Mouse (Mus musculus): ENCODE data around the gene Max. TPM values are rescaled to one million over a fixed set of nuclear protein-coding genes. Genes with fewer than 3 reads are reported as not detected.

Gene Max
- polyA plus RNA-seq, 1 experiment = 151 TPM

DNA sequence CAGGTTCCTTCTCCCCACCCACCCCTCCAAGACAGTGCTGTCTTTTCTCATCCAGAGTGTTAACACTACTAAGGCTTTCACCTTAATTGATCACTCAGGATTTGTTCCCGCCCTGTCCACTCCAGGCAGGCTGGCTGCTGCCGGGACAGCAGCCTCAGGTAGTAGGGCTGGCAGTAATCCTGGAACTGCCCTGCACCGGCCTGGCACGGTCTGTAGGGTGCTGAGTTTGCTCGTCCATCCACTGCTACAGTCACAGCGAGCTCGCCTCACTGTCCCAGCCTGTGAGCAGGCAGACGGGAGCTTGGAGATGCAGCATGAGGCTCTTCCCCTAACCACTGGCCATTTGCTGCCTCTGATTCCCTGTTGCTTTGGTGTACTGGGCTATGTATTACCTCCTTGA is 41.0 kb downstream of the Max start:
- 96% methylated on average over 8 of the region's 8 CpGs for WGBS
- TF ChIP-seq POLR2A (IDR thresholded peaks at IDR 0.05; ENCODE audit: borderline replicate concordance, control insufficient read depth, low read depth, low read length) (no peak), CTCF (IDR thresholded peaks at IDR 0.05; ENCODE audit: control insufficient read depth, insufficient read depth, low read length) (no peak)
- peaks cover 2% of the 10 kb centered on the region for H3K4me1 ChIP-seq (ENCODE audit: control insufficient read depth, insufficient read depth, low read length)
- no peak overlapping the region for H3K4me3 ChIP-seq (replicated peaks; ENCODE audit: control insufficient read depth, low read depth, low read length)
- H3K27ac ChIP-seq (ENCODE audit: control insufficient read depth, insufficient read depth, low read depth, low read length, poor library complexity) = 0 out of 2 replicates have a peak overlapping the region, but pooled peaks have one; percentile 24

DNA sequence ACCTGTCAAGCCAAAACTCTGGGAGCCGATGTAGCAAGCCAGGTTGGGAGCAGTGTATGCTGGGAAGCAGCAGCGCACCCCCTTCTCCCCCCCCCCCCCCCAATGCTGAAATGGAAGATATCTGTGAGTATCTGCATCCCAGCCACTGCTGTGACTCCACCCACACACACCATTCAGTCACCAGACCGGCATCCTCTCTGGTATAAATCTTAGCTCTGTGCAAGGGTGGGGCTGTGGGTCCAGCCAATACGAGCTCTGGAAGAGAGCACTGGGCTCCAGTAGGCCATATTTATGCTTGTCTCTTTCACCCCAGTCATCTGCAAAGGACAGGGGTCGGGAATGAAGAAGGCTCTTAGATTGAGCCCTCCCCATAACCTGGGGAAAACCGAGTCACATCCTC is 41.6 kb downstream of the Max start:
- no peak overlapping the region for H3K4me3 ChIP-seq (replicated peaks; ENCODE audit: control insufficient read depth, low read depth, low read length)
- TF ChIP-seq POLR2A (IDR thresholded peaks at IDR 0.05; ENCODE audit: borderline replicate concordance, control insufficient read depth, low read depth, low read length) = no peak
- TF ChIP-seq CTCF (IDR thresholded peaks at IDR 0.05; ENCODE audit: control insufficient read depth, insufficient read depth, low read length) = no peak
- H3K27ac ChIP-seq (ENCODE audit: control insufficient read depth, insufficient read depth, low read depth, low read length, poor library complexity) = no peak overlapping the region
- H3K4me1 ChIP-seq (ENCODE audit: control insufficient read depth, insufficient read depth, low read length) = peaks cover 2% of the 10 kb centered on the region
- WGBS = 84% methylated on average over 6 of the region's 6 CpGs

DNA sequence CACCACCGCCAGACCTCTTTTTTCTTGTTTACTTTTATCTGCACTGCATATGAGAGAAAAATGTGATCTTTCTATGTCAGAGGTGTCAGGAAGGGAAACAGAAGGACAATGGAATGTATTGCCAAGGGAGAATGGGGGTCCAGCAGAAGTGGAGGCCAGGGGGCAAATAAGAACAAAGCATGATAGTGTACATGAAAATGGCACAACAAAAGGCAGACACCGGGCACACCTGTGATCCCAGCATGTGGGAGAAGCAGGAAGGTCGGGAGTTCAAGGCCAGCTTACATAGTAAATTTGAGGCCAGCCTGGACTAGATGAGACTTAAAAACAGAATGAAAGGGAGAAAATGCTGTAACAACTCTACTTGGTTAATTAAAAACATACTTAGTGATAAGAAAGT is 43.1 kb downstream of the Max start:
- Histone ChIP-seq H3K4me3 (replicated peaks; ENCODE audit: control insufficient read depth, low read depth, low read length) (no peak overlapping the region), H3K27ac (ENCODE audit: control insufficient read depth, insufficient read depth, low read depth, low read length, poor library complexity) (no peak overlapping the region; the same call in 1 of the 2 replicates), H3K4me1 (ENCODE audit: control insufficient read depth, insufficient read depth, low read length) (peaks cover 2% of the 10 kb centered on the region)
- TF ChIP-seq POLR2A (IDR thresholded peaks at IDR 0.05; ENCODE audit: borderline replicate concordance, control insufficient read depth, low read depth, low read length) = no peak
- TF ChIP-seq CTCF (IDR thresholded peaks at IDR 0.05; ENCODE audit: control insufficient read depth, insufficient read depth, low read length) = no peak
- 83% methylated on average over 3 of the region's 3 CpGs for WGBS

DNA sequence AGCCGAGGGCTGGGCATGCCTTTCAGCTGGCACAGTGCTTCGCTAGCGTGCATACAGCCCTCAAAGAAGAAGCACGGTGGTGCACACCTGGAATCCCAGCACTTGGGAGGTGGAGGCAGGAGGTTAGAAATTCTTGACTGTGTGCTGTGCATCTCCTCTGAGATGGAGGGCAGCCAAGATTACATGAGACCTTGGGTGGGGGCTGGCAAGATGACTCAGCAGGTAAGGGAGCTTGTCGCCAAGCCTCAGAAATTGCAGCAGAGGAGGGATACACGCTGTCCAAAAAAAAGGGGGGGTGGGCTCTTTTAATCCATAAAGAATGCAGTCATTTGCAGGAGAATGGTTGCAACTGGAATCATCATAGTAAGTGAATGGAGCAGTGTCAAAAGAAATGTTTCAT is 43.9 kb downstream of the Max start:
- Histone ChIP-seq H3K4me1 (ENCODE audit: control insufficient read depth, insufficient read depth, low read length) (peaks cover 2% of the 10 kb centered on the region), H3K27ac (ENCODE audit: control insufficient read depth, insufficient read depth, low read depth, low read length, poor library complexity) (no peak overlapping the region), H3K4me3 (replicated peaks; ENCODE audit: control insufficient read depth, low read depth, low read length) (no peak overlapping the region)
- WGBS = 66% methylated on average over 6 of the region's 6 CpGs
- no peak for TF ChIP-seq POLR2A (IDR thresholded peaks at IDR 0.05; ENCODE audit: borderline replicate concordance, control insufficient read depth, low read depth, low read length)
- no peak for TF ChIP-seq CTCF (IDR thresholded peaks at IDR 0.05; ENCODE audit: control insufficient read depth, insufficient read depth, low read length)

DNA sequence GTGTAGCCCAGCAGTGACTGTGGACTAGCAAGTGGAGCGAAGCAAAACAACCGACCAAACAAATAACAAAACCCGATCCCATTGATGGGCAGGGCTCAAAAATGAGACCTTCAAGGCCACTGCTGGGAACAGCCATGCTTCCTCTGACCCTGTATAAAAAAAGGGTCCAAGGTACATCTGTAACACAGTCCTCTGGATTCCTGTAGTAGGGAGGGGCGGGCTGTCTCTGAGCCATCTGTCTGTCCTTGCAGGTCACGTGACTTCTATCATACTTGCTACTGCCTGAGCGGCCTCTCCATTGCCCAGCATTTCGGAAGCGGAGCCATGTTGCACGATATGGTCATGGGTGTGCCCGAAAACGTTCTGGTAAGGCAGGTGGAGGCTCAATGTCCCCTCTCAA is 45.8 kb downstream of the Max start:
- H3K27ac ChIP-seq (ENCODE audit: control insufficient read depth, insufficient read depth, low read depth, low read length, poor library complexity) = no peak overlapping the region
- peaks cover 2% of the 10 kb centered on the region for H3K4me1 ChIP-seq (ENCODE audit: control insufficient read depth, insufficient read depth, low read length)
- TF ChIP-seq POLR2A (IDR thresholded peaks at IDR 0.05; ENCODE audit: borderline replicate concordance, control insufficient read depth, low read depth, low read length) = no peak
- TF ChIP-seq CTCF (IDR thresholded peaks at IDR 0.05; ENCODE audit: control insufficient read depth, insufficient read depth, low read length) = no peak
- H3K4me3 ChIP-seq (replicated peaks; ENCODE audit: control insufficient read depth, low read depth, low read length) = no peak overlapping the region
- WGBS = 94% methylated on average over 11 of the region's 11 CpGs

DNA sequence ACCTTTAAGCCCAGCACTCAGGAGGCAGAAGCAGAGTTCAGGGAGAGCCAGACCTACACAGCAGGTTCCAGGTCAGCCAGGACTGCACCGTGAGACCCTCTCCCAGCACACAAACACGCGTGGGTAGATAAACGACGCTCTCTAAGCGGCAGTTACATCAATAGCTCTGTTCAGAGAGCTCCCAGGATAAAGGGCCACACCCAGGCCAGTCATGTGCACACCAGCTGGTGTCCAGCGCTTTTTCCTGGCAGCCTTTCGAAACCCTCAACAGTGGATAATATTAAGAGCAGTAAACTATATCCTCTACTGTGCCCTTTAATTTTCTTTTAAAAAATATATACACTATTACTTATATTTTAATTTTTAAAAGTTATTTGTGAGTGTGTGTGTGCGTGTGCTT is 49.8 kb downstream of the Max start:
- Histone ChIP-seq H3K27ac (ENCODE audit: control insufficient read depth, insufficient read depth, low read depth, low read length, poor library complexity) (peak overlapping the region; percentile 62), H3K4me3 (replicated peaks; ENCODE audit: control insufficient read depth, low read depth, low read length) (peak overlapping the region; percentile 29), H3K4me1 (ENCODE audit: control insufficient read depth, insufficient read depth, low read length) (no peaks in the 10 kb centered on the region; the same call in 1 of the 2 replicates)
- TF ChIP-seq POLR2A (IDR thresholded peaks at IDR 0.05; ENCODE audit: borderline replicate concordance, control insufficient read depth, low read depth, low read length) (no peak), CTCF (IDR thresholded peaks at IDR 0.05; ENCODE audit: control insufficient read depth, insufficient read depth, low read length) (no peak)
- 72% methylated on average over 9 of the region's 9 CpGs for WGBS

DNA sequence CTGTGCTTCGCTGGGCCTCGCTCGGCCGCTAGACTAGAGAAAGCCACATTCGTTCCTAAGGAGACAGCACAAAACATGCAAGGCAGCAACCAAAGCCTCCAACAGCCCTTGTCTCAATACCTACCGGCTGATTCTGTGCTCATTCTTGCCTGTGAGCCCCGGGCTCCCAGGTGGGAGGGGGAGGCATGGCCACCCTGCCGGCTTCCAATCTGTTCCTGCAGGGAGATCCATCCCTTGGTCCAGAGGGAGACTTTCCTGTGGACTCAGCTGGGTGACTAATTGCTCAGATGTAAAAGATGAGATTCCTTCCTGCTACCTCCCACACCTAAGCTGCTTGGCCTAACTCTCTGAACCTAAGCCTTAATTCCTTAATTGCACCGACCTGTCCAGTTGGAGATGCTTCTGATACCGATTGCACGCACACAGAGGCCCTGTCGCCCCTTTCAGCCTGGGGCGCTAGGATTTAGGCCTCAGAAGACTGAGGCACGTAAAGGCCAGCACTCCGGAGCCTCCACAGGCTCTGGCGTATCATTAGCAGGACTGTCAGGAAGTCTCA is 50.8 kb downstream of the Max start:
- no peaks in the 10 kb centered on the region for H3K4me1 ChIP-seq (ENCODE audit: control insufficient read depth, insufficient read depth, low read length)
- peak overlapping the region; percentile 4 for H3K4me3 ChIP-seq (replicated peaks; ENCODE audit: control insufficient read depth, low read depth, low read length)
- TF ChIP-seq POLR2A (IDR thresholded peaks at IDR 0.05; ENCODE audit: borderline replicate concordance, control insufficient read depth, low read depth, low read length) (no peak), CTCF (IDR thresholded peaks at IDR 0.05; ENCODE audit: control insufficient read depth, insufficient read depth, low read length) (no peak)
- H3K27ac ChIP-seq (ENCODE audit: control insufficient read depth, insufficient read depth, low read depth, low read length, poor library complexity) = no peak overlapping the region
- 91% methylated on average over 16 of the region's 16 CpGs for WGBS

DNA sequence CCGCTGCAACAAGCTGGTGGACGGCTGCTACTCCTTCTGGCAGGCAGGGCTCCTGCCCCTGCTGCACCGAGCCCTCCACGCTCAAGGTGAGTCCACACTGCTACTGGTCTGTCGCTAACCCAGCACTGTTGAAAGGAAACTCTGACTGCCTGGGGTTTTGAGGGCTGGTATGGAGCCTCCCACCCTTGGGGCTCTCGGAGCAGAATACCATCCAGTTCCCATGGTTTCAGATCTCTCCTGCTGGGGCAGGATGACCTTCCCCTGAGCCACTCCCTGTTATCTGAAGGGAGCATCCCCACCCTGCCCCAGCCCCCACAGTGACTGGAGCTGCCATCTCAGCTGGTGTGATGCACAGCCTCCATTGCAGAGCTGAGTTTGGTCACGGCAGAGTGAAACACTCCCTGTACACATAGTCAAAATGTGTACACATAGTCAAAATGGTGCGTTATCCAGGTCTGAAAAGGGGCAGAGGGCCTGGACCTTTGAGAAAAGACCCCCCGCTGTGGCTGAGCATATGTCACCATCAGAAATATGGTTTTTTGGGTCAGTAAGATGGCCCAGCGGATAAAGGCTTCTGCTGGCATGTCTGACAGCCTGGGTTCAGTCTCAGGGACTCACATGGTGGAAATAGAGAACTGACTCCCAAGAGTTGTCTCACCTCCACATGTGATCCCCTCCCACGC is 51.6 kb downstream of the Max start:
- Histone ChIP-seq H3K4me1 (ENCODE audit: control insufficient read depth, insufficient read depth, low read length) (no peaks in the 10 kb centered on the region), H3K4me3 (replicated peaks; ENCODE audit: control insufficient read depth, low read depth, low read length) (peak overlapping the region; percentile 89), H3K27ac (ENCODE audit: control insufficient read depth, insufficient read depth, low read depth, low read length, poor library complexity) (peak overlapping the region; percentile 88)
- WGBS = 75% methylated on average over 11 of the region's 11 CpGs
- TF ChIP-seq CTCF (IDR thresholded peaks at IDR 0.05; ENCODE audit: control insufficient read depth, insufficient read depth, low read length) (no peak), POLR2A (IDR thresholded peaks at IDR 0.05; ENCODE audit: borderline replicate concordance, control insufficient read depth, low read depth, low read length) (peak; percentile 23; the same call in 1 of the 2 replicates)
